Mouse (Mus musculus): ENCODE results near the gene Olfr547.

Gene Olfr547

DNA sequence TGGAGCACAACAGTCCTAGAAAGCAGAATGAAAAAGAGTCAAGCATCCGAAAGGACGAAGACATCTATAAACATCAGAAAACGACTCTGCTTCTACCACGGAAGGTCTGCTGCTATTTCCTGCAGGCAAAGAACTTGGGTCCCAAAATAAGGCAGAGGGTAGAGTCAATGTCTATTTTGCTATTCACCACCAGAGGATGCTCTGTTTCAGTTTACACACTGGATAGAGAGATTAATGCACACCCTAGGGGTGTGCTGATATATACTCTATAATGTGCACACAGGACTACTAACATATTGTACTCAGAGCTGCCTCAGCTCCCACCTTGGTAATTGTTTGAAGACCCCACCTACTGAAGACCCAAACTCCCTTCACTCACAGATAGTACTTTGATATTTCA lies 31.7 kb downstream of the Olfr547 start:
- DNase-seq (ENCODE audit: low spot score) = no peak

- DNase-seq (ENCODE audit: low spot score) = no peak
Measured at GRCm38 (mm10) chr7:102571142-102571541, 36.6 kb downstream of the Olfr547 start, which contains the start of gene Olfr550. Olfr550 (plus strand) TSS chr7:102571442.

DNA sequence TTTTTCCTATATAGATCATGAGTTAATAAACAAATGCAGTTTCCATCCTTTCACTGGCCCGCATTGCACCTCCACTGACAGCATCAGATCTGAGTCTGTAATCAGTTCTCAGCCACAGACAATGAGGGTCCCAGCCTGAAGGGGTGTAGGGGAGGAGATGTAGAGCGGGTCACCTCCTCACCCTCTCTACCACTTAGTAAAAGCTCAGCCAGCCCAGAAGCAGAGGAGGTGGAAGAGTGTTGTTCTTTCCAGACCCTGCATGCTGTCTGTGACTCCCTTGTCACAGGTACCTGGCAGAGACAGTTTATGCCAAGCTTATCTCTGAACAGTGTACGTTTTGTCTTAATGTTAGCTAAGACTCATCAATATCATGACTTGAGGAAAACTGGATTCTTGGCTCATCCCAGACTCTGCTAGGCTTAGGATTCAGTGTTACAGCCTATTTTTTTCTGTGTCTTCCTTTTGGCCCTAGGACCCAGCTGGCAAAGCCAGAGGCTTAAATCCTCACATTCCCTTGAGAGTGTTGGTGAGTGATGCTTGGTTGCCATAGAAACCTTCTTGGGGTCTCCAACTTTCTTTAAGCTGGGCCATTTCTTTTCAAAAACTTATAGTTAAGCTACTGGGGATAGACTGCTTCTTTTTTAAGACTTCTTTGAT lies 38.8 kb downstream of the Olfr547 start:
- DNase-seq (ENCODE audit: low spot score) = no peak

GRCm38 (mm10) chr7:102575998-102576397 lies 41.4 kb downstream of the Olfr547 start:
- DNase-seq (ENCODE audit: low spot score) = no peak

All from T-cell, adult 2 months (primary cell).